Mouse (Mus musculus): ENCODE measurements around the gene Spaar.

The Spaar gene

GRCm38 (mm10) chr4:43729794-43730550 is at the start of gene Spaar:
Gene Spaar (plus strand): TSS chr4:43730034.
- DNase-seq, result peak; percentile 68

- no peak for DNase-seq
Measured at GRCm38 (mm10) chr4:43690021-43690420, 39.8 kb upstream of the Spaar start.

DNA sequence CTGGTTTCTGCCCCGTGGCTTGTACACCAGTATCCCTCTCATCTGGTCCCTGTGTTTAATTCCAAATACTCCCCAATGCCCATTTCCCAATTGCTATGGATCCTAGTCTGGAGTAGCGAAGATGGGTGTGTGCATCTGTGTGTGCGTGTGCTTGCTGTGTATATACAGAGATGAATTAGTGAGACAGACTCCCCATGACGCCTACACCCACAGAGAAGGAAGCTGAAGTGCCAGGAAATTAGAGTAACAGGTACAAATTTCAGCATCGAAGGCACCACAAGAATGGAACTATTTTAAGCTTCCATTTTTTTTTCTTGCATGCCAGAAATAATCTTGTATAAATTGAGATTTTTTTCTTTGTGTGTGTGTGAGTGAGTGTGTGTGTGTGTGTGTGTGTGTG is 38.8 kb upstream of the Spaar start:
- DNase-seq, result no peak

DNA sequence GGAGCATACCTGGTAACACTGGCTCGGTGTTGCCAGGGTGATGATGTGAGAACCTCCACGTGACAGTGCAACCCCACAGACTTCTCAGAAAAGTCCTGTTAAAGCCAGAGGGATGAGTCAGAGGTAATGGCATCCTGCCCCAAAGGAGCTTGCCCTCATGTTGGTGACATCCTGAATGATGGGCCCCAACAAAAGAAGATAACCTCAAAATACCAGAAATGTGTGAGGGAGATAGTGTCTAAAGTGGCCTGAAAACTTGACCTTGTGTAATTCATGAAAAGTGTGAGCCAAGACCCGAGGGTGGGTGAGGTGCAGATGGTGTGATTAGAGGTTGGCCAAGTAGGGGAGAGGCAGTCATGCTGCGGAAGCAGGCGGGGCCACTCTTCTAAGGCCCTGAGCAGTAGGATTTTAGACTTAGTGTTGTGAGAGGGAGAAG is 36.0 kb upstream of the Spaar start:
- DNase-seq, result peak; percentile 20

DNA sequence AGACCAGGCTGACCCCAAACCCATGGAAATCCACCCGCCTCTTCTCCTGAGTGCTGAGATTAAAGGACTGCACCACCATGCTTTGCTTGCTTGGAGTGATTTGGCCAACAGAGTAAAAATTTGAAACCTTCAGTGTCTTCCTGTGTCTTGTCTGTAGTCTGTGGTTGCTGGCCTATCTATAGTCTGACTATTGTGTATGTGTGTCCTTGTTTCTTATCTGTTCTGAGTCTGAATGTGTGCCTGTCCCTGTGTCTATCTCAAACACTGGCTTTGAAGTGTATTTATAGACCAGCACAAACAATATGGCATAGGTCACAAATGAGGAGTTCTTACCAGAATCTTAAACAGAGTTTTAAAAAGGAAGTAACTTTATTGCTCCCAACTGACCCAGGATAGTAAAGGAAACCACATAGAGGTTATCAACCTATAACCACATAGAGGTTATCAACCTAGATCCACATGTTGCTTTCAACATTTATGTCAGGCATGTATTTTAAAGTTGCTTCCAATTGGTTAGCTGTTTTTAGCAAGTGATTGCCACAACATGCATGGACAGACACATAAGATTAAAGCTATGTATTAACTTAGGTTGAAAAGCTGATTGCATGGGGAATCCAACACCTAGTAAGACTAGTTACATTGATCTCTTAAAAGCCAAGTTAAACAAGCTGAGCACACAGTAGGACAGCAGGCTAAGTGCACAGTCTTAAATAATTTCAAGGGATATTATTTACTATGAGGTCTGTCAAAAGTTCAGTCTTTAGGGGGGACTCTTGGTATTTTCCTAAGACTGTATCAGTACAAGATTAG is 35.2 kb upstream of the Spaar start:
- no peak for DNase-seq

DNA sequence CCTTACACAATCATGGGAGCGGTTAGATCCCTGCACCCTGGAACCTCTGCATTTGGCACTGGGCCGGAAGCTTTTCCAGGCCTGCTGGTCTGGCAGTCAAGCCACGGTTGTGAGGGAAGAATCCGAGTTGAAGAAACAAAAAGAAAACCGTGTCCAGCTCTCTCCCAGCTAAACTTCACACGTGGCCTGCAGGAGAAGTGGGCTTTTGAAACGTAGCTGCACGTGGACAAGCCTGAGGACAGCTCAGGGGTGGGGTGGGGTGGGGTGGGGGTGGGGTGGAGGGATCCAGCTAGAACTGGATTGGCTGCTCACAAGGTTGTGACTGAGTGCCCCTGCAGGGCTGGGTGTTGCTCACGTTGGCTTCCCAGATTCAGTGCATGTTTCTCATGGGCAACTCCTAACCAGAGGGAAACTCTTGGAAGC is 34.6 kb upstream of the Spaar start:
- peak; percentile 36 for DNase-seq

GRCm38 (mm10) chr4:43696561-43696960 is 33.3 kb upstream of the Spaar start:
- DNase-seq, result no peak

GRCm38 (mm10) chr4:43700707-43701106 is 29.1 kb upstream of the Spaar start, which contains the start of gene Olfr70:
Gene Olfr70 (minus strand): TSS chr4:43700807.
- DNase-seq, result no peak

DNA sequence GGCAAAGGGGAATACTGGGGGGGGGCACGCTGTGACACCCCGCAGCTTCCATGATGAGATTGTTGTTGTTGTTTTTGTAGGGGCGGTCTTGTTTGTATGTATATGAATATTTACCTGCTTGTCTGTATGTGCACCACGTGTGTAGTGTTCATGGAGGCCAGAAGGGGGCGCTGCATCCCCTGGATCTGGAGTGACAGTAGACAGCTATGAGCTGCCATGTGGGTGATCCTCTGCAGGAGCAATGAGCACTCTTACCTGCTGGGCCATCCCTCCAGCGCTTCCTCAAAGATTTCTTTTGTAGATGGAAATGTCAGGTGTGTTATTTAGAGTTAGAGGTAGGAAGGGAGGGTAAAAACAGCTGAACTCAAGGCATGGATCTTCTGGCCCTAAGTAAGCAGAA is 26.4 kb upstream of the Spaar start:
- peak; percentile 26 for DNase-seq

GRCm38 (mm10) chr4:43703851-43704250 is 26.0 kb upstream of the Spaar start:
- no peak for DNase-seq

DNA sequence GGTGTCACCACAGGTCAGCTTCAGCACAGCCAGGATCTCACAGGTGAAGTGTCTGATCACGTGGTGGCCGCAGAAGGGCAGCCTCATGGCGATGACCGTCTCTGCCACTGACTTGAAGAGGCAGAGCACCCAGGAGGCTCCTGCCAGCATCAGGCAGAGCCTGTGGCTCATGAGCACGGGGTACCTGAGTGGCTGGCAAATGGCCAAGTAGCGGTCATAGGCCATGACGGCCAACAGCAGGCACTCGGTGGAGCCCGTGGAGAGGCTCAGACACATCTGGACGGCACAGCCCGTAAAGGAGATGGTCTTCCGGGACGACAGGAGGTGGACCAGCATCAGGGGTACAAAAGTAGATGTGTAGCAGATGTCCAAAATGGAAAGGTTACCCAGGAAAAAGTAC is 23.8 kb upstream of the Spaar start:
- no peak for DNase-seq

- DNase-seq, result no peak
Measured at GRCm38 (mm10) chr4:43709869-43710268, 20.0 kb upstream of the Spaar start, which contains the start of gene Olfr71. Gene Olfr71 (minus strand): TSS chr4:43710255.

DNA sequence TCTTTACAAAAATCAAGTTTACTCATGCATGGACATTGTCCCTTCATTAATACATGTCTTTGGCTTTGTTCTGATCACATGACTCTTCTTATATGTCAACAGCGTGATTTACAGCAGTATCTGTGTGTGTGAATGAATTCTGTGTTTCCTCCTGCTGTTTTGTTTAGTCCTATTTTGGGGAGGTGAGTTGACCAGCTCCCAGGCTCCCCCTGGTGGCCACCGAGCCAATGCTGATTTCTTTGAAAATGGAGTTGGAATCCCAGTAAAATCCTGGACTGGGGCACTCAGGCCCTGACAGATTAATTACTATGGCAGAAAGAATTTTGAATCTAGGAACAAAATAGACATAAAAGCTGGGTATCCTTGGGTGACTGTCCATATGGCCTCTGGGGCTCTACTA is 18.0 kb upstream of the Spaar start:
- DNase-seq, result peak; percentile 79

DNA sequence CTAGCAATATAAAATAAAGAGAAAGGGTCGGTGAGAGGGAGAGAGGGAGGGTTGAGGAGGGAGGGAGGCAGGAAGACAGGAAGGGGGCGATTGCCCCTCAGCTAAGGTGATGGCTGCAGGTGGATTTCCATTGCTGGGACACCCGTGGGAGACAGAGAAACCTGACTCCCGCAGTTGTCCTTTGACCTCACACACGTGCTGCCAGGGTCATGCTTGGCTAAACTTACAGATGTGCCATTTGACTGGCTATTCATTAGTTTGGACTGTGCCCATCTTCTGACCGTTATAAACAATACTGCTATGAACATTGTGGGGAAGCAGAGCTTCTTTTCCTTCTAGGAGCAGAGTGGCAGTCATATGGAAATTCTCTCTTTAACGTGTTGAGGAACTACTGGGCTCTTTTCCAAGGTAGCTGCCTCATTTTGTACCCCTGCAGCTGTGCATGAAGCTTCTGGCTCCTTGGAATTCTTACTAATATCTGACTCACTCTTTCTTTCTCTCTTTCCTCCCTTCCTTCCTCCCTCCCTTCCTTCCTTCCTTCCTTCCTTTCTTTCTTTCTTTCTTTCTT is 16.1 kb upstream of the Spaar start:
- no peak for DNase-seq

DNA sequence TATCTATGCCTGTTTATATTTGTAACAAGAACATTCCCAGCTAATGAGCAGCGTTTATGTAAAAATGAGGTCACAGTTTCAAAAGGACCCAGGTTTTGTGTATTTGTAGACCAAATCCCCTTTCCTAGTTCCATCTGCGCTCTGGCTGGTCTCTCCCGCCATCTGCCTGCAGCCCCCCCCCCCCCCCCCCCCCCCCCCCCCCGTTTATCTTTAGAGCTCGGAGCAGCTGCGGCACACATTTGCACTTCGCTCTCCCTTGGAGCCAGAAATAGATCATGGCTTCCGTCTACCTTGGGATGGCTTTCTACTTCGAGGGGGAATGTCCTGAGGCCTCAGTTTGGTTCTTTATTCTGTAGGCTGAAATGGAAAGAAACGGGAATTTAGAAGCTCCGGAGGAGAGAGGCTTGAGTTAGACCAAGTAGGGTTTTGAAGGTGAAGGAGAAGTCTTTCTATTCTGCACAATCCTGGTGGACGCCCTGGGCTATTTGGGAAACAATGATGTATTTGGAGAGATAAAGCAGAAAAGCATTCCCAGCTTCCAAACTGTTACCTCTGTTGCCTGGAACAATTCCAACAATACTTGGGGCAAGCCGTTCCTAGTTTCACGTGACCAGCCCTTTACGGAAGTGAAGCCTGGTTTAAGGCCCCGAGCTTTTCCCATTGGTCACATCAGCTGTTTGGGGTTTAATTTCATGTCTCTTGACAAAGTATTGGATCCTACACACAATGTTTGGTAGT is 9.2 kb upstream of the Spaar start:
- DNase-seq, result no peak

DNA sequence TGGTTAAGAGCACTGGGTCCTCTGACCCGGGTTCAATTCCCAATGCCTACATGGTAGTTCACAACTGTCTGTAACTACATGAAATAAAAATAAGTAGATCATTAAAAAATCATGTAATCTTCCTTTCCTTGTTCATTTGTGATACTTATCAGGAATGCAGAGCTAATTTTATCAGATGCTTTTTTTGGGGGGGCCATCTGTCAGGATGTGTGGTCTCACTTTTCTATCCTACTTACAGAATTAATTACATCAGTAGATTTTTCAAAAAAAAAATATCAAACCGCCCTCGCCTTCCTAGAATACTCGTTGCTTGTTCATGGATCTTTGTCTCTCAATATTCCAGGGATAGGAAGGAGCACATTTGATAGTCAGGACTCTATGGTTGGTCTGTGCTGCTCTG is 7.6 kb upstream of the Spaar start:
- no peak for DNase-seq

DNA sequence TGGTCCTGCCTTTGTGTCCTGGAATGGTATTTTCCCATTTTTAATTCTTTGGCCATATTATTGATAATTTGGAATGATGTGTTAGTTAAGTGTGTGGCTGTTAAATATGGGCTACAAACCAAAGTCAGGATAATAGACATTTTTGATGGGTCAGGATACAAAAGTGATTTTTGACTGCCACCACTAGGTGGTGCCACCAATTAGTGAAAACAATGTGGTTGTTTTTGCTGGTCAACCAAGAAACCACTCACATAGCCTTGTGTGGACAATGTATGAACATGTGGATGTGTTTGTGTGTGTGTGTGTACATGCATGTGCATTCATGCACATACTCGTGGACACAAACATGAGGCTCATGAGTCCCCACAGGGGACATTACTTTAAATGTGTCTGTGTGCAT is 5.1 kb upstream of the Spaar start:
- DNase-seq, result no peak

DNA sequence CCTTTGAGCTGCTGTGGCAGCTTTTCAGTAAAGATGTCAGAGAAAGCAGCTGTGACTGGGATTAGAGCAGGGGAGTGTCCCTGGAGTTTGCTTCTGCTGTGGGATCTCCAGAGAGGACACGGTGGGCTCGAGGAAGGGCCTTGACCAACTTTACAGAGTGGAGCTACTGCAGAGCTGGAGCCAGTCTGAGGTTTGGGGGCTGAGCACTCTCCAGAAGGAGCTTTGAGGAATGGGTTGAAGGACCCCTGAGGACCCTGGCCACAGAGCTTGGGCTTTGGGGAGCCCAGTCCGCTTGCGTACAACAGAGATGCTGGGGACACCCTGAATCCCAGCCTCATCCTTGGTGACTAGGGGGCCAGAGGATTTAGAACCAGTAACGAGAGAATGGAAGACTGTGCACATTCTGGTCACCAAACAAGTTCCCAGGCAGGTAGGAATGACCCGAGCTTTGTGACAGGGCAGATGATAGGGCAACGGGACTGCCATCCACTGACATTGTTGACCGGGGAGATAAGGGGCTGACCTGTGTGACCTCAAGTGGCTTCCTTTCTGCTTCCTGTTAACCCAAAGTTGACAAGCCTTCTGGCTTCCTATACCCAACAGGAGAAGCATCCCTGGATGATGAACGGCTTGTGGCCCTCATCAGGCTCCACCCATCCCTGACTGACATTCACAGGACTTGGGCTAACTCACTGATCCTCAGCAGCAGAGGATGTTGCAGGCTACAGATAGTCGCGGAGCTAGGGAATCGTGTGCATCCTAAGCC is 3.4 kb upstream of the Spaar start:
- no peak for DNase-seq

DNA sequence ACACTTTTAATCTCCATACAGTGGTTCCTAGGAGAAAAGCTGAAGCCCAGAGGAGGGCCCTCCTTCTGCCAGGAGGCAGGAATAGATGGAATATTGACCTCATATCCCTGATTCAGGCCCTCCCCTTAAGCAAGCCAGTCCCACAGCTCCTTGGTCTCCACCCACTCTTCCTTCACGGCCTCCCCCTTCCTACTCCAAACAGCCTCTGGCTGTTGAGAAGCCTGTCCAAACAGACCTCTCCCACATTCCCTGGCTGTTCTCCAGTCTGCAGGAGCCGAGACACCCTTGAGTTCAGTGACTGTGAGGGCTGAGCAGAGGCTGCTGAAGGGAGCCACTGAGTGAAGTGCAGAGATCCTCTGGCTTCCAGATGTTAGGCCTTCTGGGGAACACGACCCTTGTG is 2.8 kb upstream of the Spaar start, which contains the start of gene Hrct1:
Gene Hrct1 (plus strand): TSS at position 194 of the 400 bp plus-strand sequence.
- DNase-seq, result no peak

- peak; percentile 32 for DNase-seq
Measured at GRCm38 (mm10) chr4:43727718-43728575, 1.9 kb upstream of the Spaar start.

DNA sequence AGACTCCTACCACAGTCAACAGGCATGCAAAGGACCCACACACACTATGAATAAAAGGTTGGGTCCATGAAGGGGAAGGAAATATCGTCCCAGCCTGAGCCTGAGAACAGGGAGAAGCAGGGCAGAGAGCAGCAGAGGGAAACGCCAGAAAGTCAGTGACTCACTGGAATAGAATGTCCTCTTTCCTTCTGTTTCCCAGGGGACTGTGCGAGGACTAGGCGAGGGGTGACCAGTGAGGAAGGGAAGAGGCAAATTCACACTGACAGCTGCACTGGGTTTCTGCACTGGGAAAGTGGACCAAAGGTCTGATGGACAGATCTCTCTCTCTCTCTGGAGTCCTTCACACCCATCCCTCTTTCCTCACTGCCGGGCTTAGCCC is 1.3 kb upstream of the Spaar start:
- DNase-seq, result no peak
